Mouse (Mus musculus): Measurements from ENCODE around the gene Hormad1. TPM values are rescaled to one million over a fixed set of nuclear protein-coding genes. Genes with fewer than 3 reads are reported as not detected.
"Not testable (repeated sequence)": the region's sequence is repeated elsewhere in the genome, so short reads cannot be mapped to it uniquely, and the experiment has no call there.

Gene Hormad1
- polyA plus RNA-seq, 2 experiments = not detected

GRCm38 (mm10) chr3:95538936-95539335 is 20.5 kb upstream of the Hormad1 start:
- Histone ChIP-seq H3K9ac (ENCODE audit: low read depth, low read length, severe bottlenecking) (no peak overlapping the region), H3K4me3 (replicated peaks; ENCODE audit: low read length) (no peak overlapping the region), H3K4me2 (replicated peaks; ENCODE audit: low read depth, low read length, severe bottlenecking) (no peak overlapping the region), H3K36me3 (ENCODE audit: control insufficient read depth, insufficient read depth, low read length) (no peaks in the 10 kb centered on the region), H3K4me1 (ENCODE audit: control insufficient read depth, insufficient read depth, low read length) (no peaks in the 10 kb centered on the region), H3K27ac (replicated peaks; ENCODE audit: low read depth, low read length) (no peak overlapping the region), H3K27me3 (ENCODE audit: control insufficient read depth, insufficient read depth, low read length) (no peaks in the 10 kb centered on the region), H3K9me3 (ENCODE audit: control insufficient read depth, low read length) (no peaks in the 10 kb centered on the region)
- TF ChIP-seq POLR2A (IDR thresholded peaks at IDR 0.05; ENCODE audit: borderline replicate concordance, extremely low read depth, insufficient read depth, insufficient read length) = no peak
- DNase-seq (ENCODE audit: low spot score) = no peak
- WGBS = 87% methylated on average over 10 of the region's 10 CpGs
- ATAC-seq (ENCODE audit: low FRiP score, low read depth) = no peak

- Histone ChIP-seq H3K4me1 (ENCODE audit: control insufficient read depth, insufficient read depth, low read length) (no peaks in the 10 kb centered on the region), H3K4me2 (replicated peaks; ENCODE audit: low read depth, low read length, severe bottlenecking) (no peak overlapping the region), H3K36me3 (ENCODE audit: control insufficient read depth, insufficient read depth, low read length) (no peaks in the 10 kb centered on the region), H3K27me3 (ENCODE audit: control insufficient read depth, insufficient read depth, low read length) (no peaks in the 10 kb centered on the region), H3K9me3 (ENCODE audit: control insufficient read depth, low read length) (no peaks in the 10 kb centered on the region), H3K9ac (ENCODE audit: low read depth, low read length, severe bottlenecking) (no peak overlapping the region), H3K27ac (replicated peaks; ENCODE audit: low read depth, low read length) (no peak overlapping the region), H3K4me3 (replicated peaks; ENCODE audit: low read length) (no peak overlapping the region)
- DNase-seq (ENCODE audit: low spot score) = no peak
- no peak for TF ChIP-seq POLR2A (IDR thresholded peaks at IDR 0.05; ENCODE audit: borderline replicate concordance, extremely low read depth, insufficient read depth, insufficient read length)
- ATAC-seq (ENCODE audit: low FRiP score, low read depth) = no peak
- WGBS = 91% methylated on average over 4 of the region's 4 CpGs
Observed at GRCm38 (mm10) chr3:95539837-95540236, 19.6 kb upstream of the Hormad1 start.

GRCm38 (mm10) chr3:95541186-95541585 is 18.3 kb upstream of the Hormad1 start:
- H3K36me3 ChIP-seq (ENCODE audit: control insufficient read depth, insufficient read depth, low read length); H3K4me3 ChIP-seq (replicated peaks; ENCODE audit: low read length); H3K4me2 ChIP-seq (replicated peaks; ENCODE audit: low read depth, low read length, severe bottlenecking); DNase-seq (ENCODE audit: low spot score); H3K27ac ChIP-seq (replicated peaks; ENCODE audit: low read depth, low read length); H3K27me3 ChIP-seq (ENCODE audit: control insufficient read depth, insufficient read depth, low read length); H3K4me1 ChIP-seq (ENCODE audit: control insufficient read depth, insufficient read depth, low read length); H3K9ac ChIP-seq (ENCODE audit: low read depth, low read length, severe bottlenecking); ATAC-seq (ENCODE audit: low FRiP score, low read depth); H3K9me3 ChIP-seq (ENCODE audit: control insufficient read depth, low read length): not testable (repeated sequence)
- WGBS = 87% methylated on average over 2 of the region's 2 CpGs

GRCm38 (mm10) chr3:95542171-95542570 is 17.3 kb upstream of the Hormad1 start:
- H3K36me3 ChIP-seq (ENCODE audit: control insufficient read depth, insufficient read depth, low read length) = no peaks in the 10 kb centered on the region
- H3K4me2 ChIP-seq (replicated peaks; ENCODE audit: low read depth, low read length, severe bottlenecking) = no peak overlapping the region
- DNase-seq (ENCODE audit: low spot score) (no peak), ATAC-seq (ENCODE audit: low FRiP score, low read depth) (no peak)
- H3K9me3 ChIP-seq (ENCODE audit: control insufficient read depth, low read length) = no peaks in the 10 kb centered on the region
- no peaks in the 10 kb centered on the region for H3K27me3 ChIP-seq (ENCODE audit: control insufficient read depth, insufficient read depth, low read length)
- no peak overlapping the region for H3K27ac ChIP-seq (replicated peaks; ENCODE audit: low read depth, low read length)
- no peak for TF ChIP-seq POLR2A (IDR thresholded peaks at IDR 0.05; ENCODE audit: borderline replicate concordance, extremely low read depth, insufficient read depth, insufficient read length)
- no peaks in the 10 kb centered on the region for H3K4me1 ChIP-seq (ENCODE audit: control insufficient read depth, insufficient read depth, low read length)
- no peak overlapping the region for H3K9ac ChIP-seq (ENCODE audit: low read depth, low read length, severe bottlenecking)
- H3K4me3 ChIP-seq (replicated peaks; ENCODE audit: low read length) = no peak overlapping the region

GRCm38 (mm10) chr3:95542981-95543380 is 16.5 kb upstream of the Hormad1 start:
- WGBS = 74% methylated on average over 7 of the region's 7 CpGs
- H3K4me2 ChIP-seq (replicated peaks; ENCODE audit: low read depth, low read length, severe bottlenecking) = no peak overlapping the region
- no peaks in the 10 kb centered on the region for H3K27me3 ChIP-seq (ENCODE audit: control insufficient read depth, insufficient read depth, low read length)
- H3K36me3 ChIP-seq (ENCODE audit: control insufficient read depth, insufficient read depth, low read length) = no peaks in the 10 kb centered on the region
- no peak overlapping the region for H3K27ac ChIP-seq (replicated peaks; ENCODE audit: low read depth, low read length)
- no peak for ATAC-seq (ENCODE audit: low FRiP score, low read depth)
- no peaks in the 10 kb centered on the region for H3K9me3 ChIP-seq (ENCODE audit: control insufficient read depth, low read length)
- H3K9ac ChIP-seq (ENCODE audit: low read depth, low read length, severe bottlenecking) = no peak overlapping the region
- TF ChIP-seq POLR2A (IDR thresholded peaks at IDR 0.05; ENCODE audit: borderline replicate concordance, extremely low read depth, insufficient read depth, insufficient read length) = no peak
- DNase-seq (ENCODE audit: low spot score) = no peak
- H3K4me1 ChIP-seq (ENCODE audit: control insufficient read depth, insufficient read depth, low read length) = no peaks in the 10 kb centered on the region
- no peak overlapping the region for H3K4me3 ChIP-seq (replicated peaks; ENCODE audit: low read length)

GRCm38 (mm10) chr3:95550176-95550575 is 9.3 kb upstream of the Hormad1 start:
- Histone ChIP-seq H3K4me3 (replicated peaks; ENCODE audit: low read length) (no peak overlapping the region), H3K9ac (ENCODE audit: low read depth, low read length, severe bottlenecking) (no peak overlapping the region), H3K4me1 (ENCODE audit: control insufficient read depth, insufficient read depth, low read length) (no peaks in the 10 kb centered on the region), H3K27me3 (ENCODE audit: control insufficient read depth, insufficient read depth, low read length) (no peaks in the 10 kb centered on the region), H3K36me3 (ENCODE audit: control insufficient read depth, insufficient read depth, low read length) (no peaks in the 10 kb centered on the region), H3K27ac (replicated peaks; ENCODE audit: low read depth, low read length) (no peak overlapping the region), H3K4me2 (replicated peaks; ENCODE audit: low read depth, low read length, severe bottlenecking) (no peak overlapping the region), H3K9me3 (ENCODE audit: control insufficient read depth, low read length) (no peaks in the 10 kb centered on the region)
- ATAC-seq (ENCODE audit: low FRiP score, low read depth) (no peak), DNase-seq (ENCODE audit: low spot score) (no peak)
- TF ChIP-seq POLR2A (IDR thresholded peaks at IDR 0.05; ENCODE audit: borderline replicate concordance, extremely low read depth, insufficient read depth, insufficient read length) = no peak
- 65% methylated on average over 1 of the region's 1 CpGs for WGBS
